Mouse (Mus musculus): ENCODE results near the gene Rptor.

Gene Rptor

GRCm38 (mm10) chr11:119947897-119948296, 345.2 kb downstream of the Rptor start:
- no peak for DNase-seq (ENCODE audit: extremely low read depth, low read depth, low spot score)

- DNase-seq (ENCODE audit: extremely low read depth, low read depth, low spot score), result no peak
Measured at GRCm38 (mm10) chr11:119948305-119948704, 345.6 kb downstream of the Rptor start.

- no peak for DNase-seq (ENCODE audit: extremely low read depth, low read depth, low spot score)
Measured at GRCm38 (mm10) chr11:119948803-119949202, 346.1 kb downstream of the Rptor start.

All from fat pad, adult 2 months (tissue).